Mouse (Mus musculus) E14TG2a.4 (cell line): ENCODE results near the gene Bglap2.
"Not testable (repeated sequence)": the region's sequence is repeated elsewhere in the genome, so short reads cannot be mapped to it uniquely, and the experiment has no call there.

ENCODE experiments used
- H3K27me3 ChIP-seq: 2 replicates; pipeline ENCODE4 v1.6.1; 2014; ENCODE audit warnings: low read length, control low read depth; ENCODE audit not compliant: insufficient read depth
- H3K36me3 ChIP-seq: 2 replicates; pipeline ENCODE4 v1.6.1; 2014; ENCODE audit warnings: low read length, control low read depth; ENCODE audit not compliant: insufficient read depth
- H3K4me1 ChIP-seq: replicated peaks from 2 replicates; pipeline ENCODE4 v1.6.1; 2014; ENCODE audit warnings: low read depth, low read length, control low read depth
- H3K4me3 ChIP-seq: replicated peaks from 2 replicates; pipeline ENCODE4 v1.5.1; 2014; ENCODE audit warnings: mild to moderate bottlenecking, low read length
- H3K9me3 ChIP-seq: 2 replicates; pipeline ENCODE4 v1.6.1; 2014; ENCODE audit warnings: low read length, control low read depth
- CTCF ChIP-seq: conservative IDR thresholded peaks from 2 replicates; pipeline ENCODE4 v1.5.1; 2014; ENCODE audit warnings: low read length
- NANOG ChIP-seq: IDR thresholded peaks from 2 replicates; pipeline ENCODE4 v1.6.1; 2014; ENCODE audit warnings: borderline replicate concordance, low read length, mixed read lengths
- POU5F1 ChIP-seq: IDR thresholded peaks from 2 replicates; pipeline ENCODE4 v1.6.1; 2014; ENCODE audit warnings: low read length, borderline replicate concordance

Gene Bglap2

DNA sequence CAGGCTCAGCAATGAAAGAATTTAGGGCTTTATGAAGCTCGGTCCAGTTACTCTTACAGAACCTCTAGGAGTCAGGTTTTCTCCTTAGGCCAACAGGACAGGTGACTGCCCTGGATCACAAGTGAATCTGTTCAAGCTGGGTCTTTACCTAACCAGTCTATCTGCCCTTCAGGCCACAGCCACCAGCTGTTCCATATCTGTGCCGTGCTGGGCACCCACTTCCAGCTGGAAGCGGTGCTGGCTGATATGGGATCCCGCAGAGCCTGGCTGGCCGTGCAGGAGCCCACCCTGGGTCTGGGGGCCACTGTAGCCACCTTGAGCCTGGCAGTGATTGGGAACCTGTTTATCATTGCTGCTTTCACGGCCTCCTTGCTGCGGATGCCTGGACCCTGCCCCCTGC lies 11.0 kb downstream of the Bglap2 start:
- Histone ChIP-seq H3K36me3 (peaks cover 12% of the 10 kb centered on the region), H3K9me3 (peaks cover 37% of the 10 kb centered on the region), H3K4me1 (peaks cover 36% of the 10 kb centered on the region), H3K27me3 (peaks cover 19% of the 10 kb centered on the region)
- not testable (repeated sequence) for H3K4me3 ChIP-seq

DNA sequence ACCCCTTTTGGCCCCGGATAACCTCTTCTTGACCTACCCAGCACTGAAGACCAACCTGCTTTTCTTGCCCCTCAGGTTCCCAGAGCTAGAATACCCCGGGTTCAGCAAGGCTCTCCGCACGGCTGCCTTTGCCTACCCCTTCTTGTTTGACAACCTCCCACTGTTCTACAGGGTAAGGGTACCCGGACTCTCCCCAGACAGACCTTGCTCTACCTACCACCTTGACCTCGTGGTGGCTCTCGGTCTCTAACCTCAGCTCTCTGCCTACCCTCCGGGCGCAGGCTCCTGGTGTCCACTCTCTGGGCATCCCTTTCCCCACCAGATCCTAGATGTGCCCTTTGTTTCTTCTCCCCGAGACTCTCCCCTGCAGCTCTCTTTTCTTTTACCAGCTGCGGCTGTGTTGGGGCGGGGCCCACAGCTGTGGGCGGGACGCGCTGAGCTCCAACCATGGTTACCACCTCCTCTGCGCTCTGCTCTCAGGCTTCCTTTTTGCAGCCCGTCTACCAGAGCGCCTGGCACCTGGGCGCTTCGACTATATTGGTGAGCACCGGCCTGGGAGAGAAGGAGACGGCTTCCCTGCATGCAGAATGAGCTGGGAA lies 11.6 kb downstream of the Bglap2 start:
- Histone ChIP-seq H3K27me3 (peaks cover 19% of the 10 kb centered on the region), H3K9me3 (peaks cover 34% of the 10 kb centered on the region), H3K4me1 (peaks cover 38% of the 10 kb centered on the region), H3K36me3 (peaks cover 18% of the 10 kb centered on the region)
- H3K4me3 ChIP-seq = not testable (repeated sequence)

DNA sequence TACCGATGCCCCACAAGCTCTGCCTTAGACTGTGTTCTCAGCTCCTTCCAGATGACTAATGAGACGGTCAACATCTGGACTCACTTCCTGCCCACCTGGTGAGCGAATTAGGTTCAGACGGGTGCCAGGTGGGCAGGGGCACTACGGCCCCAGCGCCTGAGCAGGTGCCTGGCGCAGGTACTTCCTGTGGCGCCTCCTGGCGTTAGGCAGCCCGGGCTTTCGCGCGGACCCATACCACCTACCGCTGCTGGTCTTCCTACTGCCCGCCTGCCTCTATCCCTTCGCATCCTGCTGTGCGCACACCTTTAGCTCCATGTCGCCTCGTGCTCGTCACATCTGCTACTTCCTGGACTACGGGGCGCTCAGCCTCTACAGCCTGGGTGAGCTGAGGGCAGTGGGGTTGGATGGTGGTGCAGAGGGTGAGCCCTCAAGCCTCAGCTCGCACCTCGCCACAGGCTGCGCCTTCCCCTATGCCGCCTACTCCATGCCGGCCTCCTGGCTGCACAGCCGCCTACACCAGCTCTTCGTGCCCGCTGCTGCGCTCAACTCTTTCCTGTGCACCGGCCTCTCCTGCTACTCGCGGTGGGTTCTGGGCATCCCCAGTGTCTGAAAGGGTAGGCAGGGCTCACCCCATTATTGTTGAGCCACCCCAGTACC lies 12.7 kb downstream of the Bglap2 start:
- H3K4me1 ChIP-seq = peaks cover 48% of the 10 kb centered on the region
- peaks cover 19% of the 10 kb centered on the region for H3K27me3 ChIP-seq

DNA sequence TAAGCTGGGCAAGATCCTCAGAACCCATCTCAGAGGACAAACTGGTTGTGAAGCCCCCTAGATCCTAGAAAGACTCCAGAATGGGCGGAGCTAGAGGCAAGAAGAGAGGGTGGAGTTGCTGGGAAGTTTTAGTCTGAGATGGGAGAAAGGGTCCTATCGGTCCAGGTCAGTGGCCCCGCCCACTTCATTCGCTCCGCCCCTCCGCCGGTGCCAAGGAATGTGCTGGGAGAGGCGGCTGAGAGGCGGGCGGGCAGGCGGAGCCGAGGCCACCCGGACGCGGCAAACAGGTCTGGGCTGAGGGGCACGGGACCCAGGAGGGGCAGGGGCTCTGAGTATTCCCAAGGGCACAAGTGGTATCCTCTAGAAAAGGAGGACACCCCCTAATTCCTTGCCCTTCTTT lies 14.2 kb downstream of the Bglap2 start, which contains the start of gene Paqr6:
Gene Paqr6, plus strand, starts transcription at position 248 of the 400 bp plus-strand sequence.
- Histone ChIP-seq H3K27me3 (peaks cover 19% of the 10 kb centered on the region), H3K4me3 (peak within 1 kb of the TSS; percentile 71), H3K9me3 (peaks cover 8% of the 10 kb centered on the region), H3K36me3 (peaks cover 44% of the 10 kb centered on the region), H3K4me1 (peaks cover 63% of the 10 kb centered on the region)
- no peak for TF ChIP-seq NANOG
- no peak for TF ChIP-seq POU5F1
- TF ChIP-seq CTCF = no peak

More for the DNA sequence above, 12.7 kb downstream of the Bglap2 start:
- peaks cover 29% of the 10 kb centered on the region for H3K36me3 ChIP-seq
- peaks cover 23% of the 10 kb centered on the region for H3K9me3 ChIP-seq
- peak overlapping the region; percentile 71 for H3K4me3 ChIP-seq
- TF ChIP-seq CTCF (0 out of 2 replicates have a peak, but pooled peaks have one; percentile 2), POU5F1 (no peak)

DNA sequence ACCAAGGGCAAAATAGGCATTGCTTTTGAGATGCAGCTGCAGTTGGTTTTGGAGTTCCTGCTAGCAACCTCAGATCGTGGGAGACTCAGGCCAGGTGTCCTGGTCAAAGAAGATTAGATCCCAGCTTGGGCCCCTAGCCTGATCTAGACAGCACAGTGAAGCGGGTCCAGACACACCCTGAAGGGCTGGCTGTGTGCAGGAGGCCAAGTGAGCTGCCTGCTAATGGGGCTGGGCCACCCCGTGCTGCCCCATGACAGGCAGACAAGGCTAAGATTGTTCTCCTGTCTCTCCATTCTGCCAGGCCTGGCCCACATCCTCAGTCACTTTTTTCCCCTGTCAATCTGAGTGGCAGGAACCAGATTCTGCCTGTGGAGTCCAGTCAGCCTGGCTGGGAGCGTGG lies 14.8 kb downstream of the Bglap2 start:
- peaks cover 50% of the 10 kb centered on the region for H3K36me3 ChIP-seq
- H3K4me3 ChIP-seq = peak overlapping the region; percentile 63; the same call in 1 of the 2 replicates
- TF ChIP-seq CTCF (no peak), POU5F1 (no peak), NANOG (no peak)
- H3K4me1 ChIP-seq = peaks cover 69% of the 10 kb centered on the region
- peaks cover 19% of the 10 kb centered on the region for H3K27me3 ChIP-seq
- H3K9me3 ChIP-seq = peaks cover 2% of the 10 kb centered on the region

DNA sequence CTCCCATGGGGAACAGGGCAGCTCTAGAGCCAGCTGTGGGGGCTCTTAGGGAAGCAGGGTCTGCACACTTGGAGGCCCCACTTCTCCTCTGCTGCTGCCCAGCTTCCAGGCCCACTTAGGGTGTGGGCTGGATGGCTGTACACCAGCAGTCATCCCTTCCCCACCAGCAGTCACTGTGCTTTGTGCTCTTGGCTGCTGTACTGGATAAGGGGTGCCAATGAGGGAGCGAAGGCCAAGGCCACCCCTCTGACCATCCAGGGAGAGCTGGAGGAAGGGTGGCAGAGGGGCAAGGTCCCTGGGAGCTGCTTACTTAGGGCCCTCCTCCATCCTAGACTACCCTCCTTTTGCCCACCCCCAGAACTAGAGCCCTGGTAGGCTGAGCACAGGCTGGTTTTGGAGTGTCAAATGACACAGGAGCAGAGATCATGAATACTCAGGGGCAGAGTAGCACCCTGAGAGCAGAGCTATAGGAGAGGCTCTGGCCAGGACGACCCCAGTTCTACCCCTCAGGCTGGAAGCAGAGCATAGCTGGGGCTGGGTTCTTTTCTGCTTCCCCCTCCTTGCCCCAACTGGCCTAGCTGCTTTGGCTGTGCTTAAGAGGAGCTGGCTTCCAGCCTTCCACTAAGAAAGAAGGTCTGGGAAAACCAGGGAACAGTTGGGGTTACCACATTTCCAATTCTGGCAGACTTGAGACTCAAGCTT lies 16.7 kb downstream of the Bglap2 start:
- peaks cover 19% of the 10 kb centered on the region for H3K27me3 ChIP-seq
- H3K36me3 ChIP-seq = peaks cover 70% of the 10 kb centered on the region
- H3K4me3 ChIP-seq = no peak overlapping the region
- H3K9me3 ChIP-seq = no peaks in the 10 kb centered on the region
- TF ChIP-seq CTCF (no peak), POU5F1 (no peak), NANOG (no peak)
- peaks cover 83% of the 10 kb centered on the region for H3K4me1 ChIP-seq

DNA sequence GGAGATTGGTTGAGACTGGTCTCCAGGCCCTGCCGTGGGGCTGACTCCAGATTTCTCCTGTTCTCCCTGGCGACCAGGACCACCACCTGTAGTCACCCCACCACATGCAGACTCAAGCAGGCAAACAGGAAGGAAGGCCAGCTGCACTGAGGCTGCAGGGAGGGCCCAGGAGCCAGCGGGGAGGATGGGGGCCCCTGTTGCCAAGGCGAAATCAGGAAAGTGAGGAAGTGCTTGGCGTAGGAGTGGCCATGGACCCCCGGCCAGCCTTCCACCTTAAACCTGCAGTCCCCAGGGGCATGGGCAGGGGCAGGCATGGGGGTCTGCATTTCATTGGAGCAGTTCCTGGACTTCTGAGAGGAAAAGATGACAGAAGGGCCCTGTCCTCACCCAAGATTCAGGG lies 17.4 kb downstream of the Bglap2 start:
- Histone ChIP-seq H3K36me3 (peaks cover 77% of the 10 kb centered on the region), H3K27me3 (peaks cover 17% of the 10 kb centered on the region), H3K9me3 (no peaks in the 10 kb centered on the region), H3K4me3 (no peak overlapping the region), H3K4me1 (peaks cover 83% of the 10 kb centered on the region)
- no peak for TF ChIP-seq POU5F1
- no peak for TF ChIP-seq CTCF
- TF ChIP-seq NANOG = no peak

DNA sequence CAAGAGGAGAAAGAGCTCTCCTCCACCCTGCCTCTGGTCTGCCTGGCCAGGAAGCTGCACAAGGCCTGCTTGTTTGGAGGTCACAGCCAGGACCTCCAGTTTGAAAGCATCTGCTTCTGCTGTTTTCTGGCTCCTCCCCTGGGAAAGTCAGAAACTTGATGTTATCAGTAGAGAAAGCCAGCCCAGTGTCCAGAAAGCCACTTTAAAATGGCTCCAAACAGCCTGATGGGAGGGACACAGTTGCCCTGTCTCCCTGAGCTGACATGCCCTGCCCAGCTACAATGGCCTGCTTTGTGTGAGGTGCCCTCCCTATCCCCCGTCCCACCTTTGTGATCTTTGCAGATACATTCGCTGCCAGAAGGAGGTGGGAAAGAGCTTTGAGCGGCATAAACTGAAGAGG lies 18.5 kb downstream of the Bglap2 start:
- peaks cover 72% of the 10 kb centered on the region for H3K4me1 ChIP-seq
- no peaks in the 10 kb centered on the region for H3K9me3 ChIP-seq
- TF ChIP-seq POU5F1 (no peak), CTCF (no peak), NANOG (no peak)
- H3K27me3 ChIP-seq = peaks cover 6% of the 10 kb centered on the region
- no peak overlapping the region for H3K4me3 ChIP-seq
- peaks cover 88% of the 10 kb centered on the region for H3K36me3 ChIP-seq

DNA sequence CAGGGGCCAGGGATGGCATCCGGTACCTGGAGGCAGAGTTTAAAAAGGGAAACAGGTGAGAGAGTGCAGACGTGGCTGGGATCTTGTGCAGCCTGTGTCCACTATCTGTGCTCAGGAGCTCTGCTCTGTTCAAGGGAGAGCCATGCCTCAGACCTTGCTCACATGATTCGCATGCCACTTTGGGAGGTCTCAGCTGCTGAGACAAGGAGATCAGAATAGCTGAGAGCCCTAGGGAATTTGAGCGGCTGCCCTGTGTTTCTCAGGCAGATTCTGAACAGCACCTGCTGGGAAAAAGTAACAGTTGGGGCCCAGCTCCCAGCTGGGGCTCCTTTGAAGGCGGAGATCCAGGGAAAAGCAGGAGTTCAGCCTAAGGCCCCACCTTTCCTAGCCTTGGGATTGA lies 18.9 kb downstream of the Bglap2 start:
- TF ChIP-seq NANOG (no peak), CTCF (no peak), POU5F1 (no peak)
- Histone ChIP-seq H3K27me3 (peaks cover 2% of the 10 kb centered on the region), H3K4me3 (no peak overlapping the region), H3K9me3 (no peaks in the 10 kb centered on the region), H3K36me3 (peaks cover 92% of the 10 kb centered on the region), H3K4me1 (peaks cover 68% of the 10 kb centered on the region)
